Mouse (Mus musculus): ENCODE results near the gene Lhfpl4. TPM values are rescaled to one million over a fixed set of nuclear protein-coding genes. Genes with fewer than 3 reads are reported as not detected.

Gene Lhfpl4
- total RNA-seq, 2 experiments from 2014 or later = 81.1 to 83.1 TPM

DNA sequence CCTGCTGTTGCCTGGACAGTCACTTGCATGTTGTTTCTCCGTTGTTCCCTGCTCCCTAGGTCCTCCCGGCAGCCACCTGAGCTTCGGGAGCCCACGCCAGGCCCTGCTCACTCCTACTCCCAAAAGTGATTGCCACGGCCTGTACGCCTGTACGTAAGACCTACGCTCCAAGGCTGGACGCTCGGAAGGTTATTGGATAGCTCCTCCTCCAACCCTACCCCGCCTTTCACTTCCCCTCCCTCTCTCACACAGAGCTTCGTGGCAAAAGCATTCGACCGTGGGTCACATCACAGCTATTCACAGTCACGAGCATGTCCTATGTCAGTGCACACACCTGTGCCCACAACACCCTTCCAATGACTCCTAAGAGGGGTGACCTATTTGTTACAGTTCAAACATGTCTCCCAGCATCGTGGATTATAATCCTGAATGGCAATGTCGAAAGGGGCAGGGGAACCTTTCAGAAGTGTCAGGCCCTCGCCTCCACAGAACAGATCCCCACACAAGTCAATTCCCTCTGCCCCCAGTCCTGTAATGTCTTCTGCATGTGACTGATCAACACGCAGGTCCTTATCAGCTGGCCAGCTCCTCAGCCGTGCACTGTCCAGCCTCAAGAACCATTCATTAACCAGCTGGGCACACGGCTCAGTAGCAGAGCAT is 10.2 kb downstream of the Lhfpl4 start:
- TF ChIP-seq CTCF (IDR thresholded peaks at IDR 0.05) = no peak
- Histone ChIP-seq H3K27ac (no peak overlapping the region), H3K4me3 (no peak overlapping the region)
- DNase-seq (ENCODE audit: extremely low spot score in 1 of 2, low spot score in 2 of 2) = no peak
- intact Hi-C loops (cut with DNase I) = no loop called here

DNA sequence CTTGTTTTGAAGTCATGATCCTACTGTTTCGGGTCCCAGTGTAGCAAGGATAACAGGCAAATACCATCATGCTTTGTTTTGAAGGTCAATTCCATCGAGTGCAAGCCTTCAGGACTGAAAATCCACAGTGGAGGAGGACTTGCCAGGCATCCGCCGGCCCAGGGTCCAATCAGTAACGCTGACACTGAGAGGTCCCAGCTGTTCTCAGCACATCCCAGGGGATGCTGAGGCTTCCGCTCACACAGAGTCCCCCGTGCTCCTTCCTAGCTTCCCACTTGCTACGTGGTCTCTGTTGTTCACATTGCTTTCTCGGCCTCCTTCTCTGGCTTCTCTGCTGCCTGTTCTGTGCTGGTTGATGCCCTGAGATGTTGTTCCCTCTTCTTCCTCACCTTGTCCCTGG is 11.0 kb downstream of the Lhfpl4 start:
- intact Hi-C loops (cut with DNase I) = no loop called here
- no peak overlapping the region for H3K27ac ChIP-seq

DNA sequence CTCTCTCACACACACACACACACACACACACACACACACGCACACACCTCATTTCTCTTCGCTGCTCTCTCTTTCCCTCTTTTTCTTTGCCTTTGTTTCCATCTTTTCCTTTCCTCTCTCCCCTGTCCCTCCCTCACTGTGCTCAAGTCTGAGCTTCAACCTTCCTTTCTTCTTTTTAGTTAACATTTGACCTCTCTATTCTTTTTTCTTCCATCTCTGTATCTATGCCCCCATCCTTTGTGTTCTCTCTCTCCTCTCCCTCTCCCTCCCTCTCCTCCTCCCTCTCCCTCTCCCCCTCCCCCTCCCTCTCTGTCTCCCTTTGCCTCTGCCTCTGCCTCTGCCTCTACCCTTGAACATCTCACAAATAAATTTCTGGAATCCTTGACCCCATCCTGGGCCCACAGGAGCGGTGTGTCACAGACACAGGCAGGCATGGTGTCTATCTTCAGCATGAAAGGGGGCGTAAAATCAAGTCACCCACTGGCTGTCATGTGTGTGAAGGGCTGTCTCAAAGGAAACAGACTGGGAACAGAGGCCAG is 15.9 kb downstream of the Lhfpl4 start:
- no peak for TF ChIP-seq CTCF (IDR thresholded peaks at IDR 0.05)
- H3K4me3 ChIP-seq = no peak overlapping the region
- DNase-seq (ENCODE audit: extremely low spot score in 1 of 2, low spot score in 2 of 2) = no peak
- intact Hi-C loops (cut with DNase I) = no loop called here
- peak overlapping the region; percentile 67 for H3K27ac ChIP-seq

More for the DNA sequence above, 11.0 kb downstream of the Lhfpl4 start:
- DNase-seq (ENCODE audit: extremely low spot score in 1 of 2, low spot score in 2 of 2) = no peak
- no peak overlapping the region for H3K4me3 ChIP-seq
- no peak for TF ChIP-seq CTCF (IDR thresholded peaks at IDR 0.05)

DNA sequence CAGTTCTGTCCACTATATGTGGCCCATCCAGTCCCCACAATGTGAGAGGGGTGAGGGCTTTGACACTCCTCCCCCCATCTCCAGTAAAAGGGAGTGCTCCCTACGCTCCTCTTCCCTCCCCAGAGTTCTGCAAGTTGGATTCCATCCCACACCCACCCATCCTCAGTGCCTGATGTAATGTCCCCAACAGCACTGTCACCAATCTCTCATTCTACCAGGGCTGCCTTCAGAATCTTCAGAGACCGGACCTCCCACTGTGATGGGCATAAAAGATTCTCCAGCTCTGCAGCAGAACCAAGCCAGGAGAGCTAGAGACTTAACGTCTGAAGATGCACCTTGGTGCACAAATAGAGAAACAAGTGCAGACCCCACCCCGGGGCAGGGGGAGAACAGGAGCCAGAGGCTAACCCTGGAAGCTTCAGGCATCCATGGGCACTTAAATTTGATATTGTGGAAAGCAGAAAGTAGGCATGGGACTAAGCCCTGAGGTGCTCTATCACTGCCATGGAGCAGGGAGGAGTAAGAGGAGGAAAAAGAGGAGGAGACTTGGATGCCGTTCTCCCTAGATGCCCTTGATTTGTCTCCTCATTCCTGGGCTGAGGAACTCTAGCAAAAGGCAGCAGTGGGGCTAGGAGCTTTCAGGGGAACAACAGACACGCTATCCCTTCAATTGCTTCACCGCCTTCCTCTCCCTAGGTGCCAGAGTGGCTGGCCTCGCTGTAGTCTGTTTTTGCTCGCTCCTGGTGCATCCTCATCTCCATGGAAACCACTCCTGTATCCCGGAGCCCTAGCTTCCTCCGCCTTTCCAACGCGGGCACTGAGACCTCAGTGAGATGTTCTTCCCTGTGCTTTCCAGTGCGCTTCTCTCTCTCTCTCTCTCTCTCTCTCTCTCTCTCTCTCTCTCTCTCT is 16.6 kb downstream of the Lhfpl4 start:
- H3K4me3 ChIP-seq = no peak overlapping the region
- peak; percentile 60 to 67 for DNase-seq (ENCODE audit: extremely low spot score in 1 of 2, low spot score in 2 of 2)
- TF ChIP-seq CTCF (IDR thresholded peaks at IDR 0.05) = no peak
- peak overlapping the region; percentile 79 for H3K27ac ChIP-seq
- intact Hi-C loops (cut with DNase I) = no loop called here

DNA sequence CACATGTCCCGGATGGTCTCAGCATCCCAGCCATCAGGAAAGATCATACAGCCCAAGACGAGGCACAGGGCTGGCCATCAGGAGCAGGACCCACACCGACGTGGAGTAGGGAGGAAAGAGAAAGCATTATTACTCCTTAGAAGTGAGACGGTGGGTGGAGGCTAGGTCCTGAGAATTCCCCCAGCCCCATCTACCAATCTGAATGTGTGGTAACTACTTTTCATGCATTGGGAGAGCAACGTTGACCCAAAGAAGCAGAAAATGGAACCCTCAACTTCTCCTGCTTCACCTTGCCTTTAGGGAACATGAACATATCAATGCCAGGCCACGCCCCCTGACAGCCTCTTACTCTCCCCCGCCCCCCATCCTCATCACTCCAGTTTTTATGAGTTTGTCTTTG is 18.6 kb downstream of the Lhfpl4 start:
- no peak for DNase-seq (ENCODE audit: extremely low spot score in 1 of 2, low spot score in 2 of 2)
- no peak for TF ChIP-seq CTCF (IDR thresholded peaks at IDR 0.05)
- intact Hi-C loops (cut with DNase I) = no loop called here
- Histone ChIP-seq H3K4me3 (no peak overlapping the region), H3K27ac (no peak overlapping the region)

DNA sequence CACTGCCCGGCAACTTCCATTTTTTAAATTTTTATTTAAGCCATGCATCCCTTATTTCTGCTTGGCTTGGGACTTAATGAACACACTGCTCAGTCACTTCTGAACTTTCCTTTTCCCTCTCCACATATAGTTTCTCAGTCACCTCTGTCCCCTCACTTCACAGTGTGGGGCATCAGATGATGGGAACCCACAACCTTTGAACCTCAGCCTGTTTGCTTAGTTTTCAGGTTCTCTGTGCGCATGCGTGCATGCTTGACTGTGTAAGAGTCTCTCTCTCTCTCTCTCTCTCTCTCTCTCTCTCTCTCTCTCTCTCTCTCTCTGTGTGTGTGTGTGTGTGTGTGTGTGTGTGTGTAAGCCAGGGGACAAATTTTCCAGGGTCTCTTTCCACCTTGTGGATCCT is 19.7 kb downstream of the Lhfpl4 start:
- DNase-seq (ENCODE audit: extremely low spot score in 1 of 2, low spot score in 2 of 2) = no peak
- no peak overlapping the region for H3K27ac ChIP-seq
- intact Hi-C loops (cut with DNase I) = no loop called here
- TF ChIP-seq CTCF (IDR thresholded peaks at IDR 0.05) = no peak
- H3K4me3 ChIP-seq = no peak overlapping the region

DNA sequence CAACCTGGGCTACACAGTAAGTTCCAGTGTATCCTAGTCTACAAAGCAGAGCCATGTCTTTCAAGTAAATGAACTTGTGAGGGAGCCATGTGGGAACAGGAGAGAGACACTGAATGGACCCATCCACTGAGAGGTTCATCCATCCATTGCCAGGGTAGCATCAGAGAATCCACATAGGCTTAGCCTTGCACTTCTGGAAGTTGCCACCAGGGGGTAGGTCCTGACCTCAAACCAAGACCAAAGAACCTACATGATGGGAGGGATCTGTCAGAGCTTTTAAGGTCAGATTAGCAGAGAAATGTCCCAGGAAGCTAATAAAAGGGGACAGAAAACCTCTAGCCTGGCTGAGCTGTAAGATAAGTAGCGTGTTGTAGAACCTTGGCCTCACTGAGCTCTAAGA is 22.6 kb downstream of the Lhfpl4 start:
- TF ChIP-seq CTCF (IDR thresholded peaks at IDR 0.05) = peak; percentile 82
- intact Hi-C loops (cut with DNase I) = loop anchor here (5.0 kb wide), 1 partner anchor 130 kb away; no protein-coding TSS in a partner anchor
- peak in 1 of 2 experiments; percentile 52 for DNase-seq (ENCODE audit: extremely low spot score in 1 of 2, low spot score in 2 of 2)

DNA sequence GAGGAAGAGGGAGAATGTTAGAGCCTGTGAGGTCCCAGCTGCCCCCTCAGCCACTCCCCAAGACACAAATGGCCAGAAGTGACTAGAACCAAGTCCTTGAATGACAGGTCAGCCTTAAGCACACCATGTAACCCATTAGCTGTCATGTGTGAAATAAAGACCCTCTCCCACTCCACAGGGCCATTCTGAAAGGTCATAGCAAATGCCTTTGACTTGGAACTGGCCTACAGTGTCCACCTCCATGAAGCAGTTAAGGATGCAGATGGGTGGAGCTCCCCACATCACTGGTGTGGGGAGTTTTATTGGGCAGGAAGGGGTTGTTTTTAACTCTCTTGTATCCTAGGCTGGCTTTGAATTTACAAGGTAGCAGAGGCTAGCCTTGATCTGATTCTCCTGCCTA is 23.2 kb downstream of the Lhfpl4 start:
- TF ChIP-seq CTCF (IDR thresholded peaks at IDR 0.05) = no peak
- intact Hi-C loops (cut with DNase I) = loop anchor here (5.0 kb wide), 1 partner anchor 130 kb away; no protein-coding TSS in a partner anchor

More for the DNA sequence above, 22.6 kb downstream of the Lhfpl4 start:
- no peak overlapping the region for H3K27ac ChIP-seq
- no peak overlapping the region for H3K4me3 ChIP-seq

DNA sequence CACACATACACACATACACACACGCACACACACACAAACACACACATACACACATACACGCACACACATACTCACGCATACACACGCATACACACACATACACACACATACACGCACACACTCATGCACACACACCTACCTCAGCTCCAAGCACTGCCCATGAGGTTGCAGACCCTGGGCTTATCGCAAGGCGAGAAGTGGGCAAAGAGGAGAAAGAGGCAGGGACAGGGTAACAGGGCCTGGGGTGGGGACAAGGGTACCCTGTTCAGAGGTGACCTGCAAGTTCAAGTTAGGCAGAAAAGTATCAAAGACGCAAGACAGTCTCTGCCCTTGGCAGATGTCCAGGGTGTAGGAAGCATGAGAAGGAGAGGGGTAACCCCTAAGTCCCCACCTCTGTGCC is 24.5 kb downstream of the Lhfpl4 start:
- no peak overlapping the region for H3K27ac ChIP-seq
- intact Hi-C loops (cut with DNase I) = loop anchor here (5.0 kb wide), 1 partner anchor 132 kb away; no protein-coding TSS in a partner anchor

More for the DNA sequence above, 23.2 kb downstream of the Lhfpl4 start:
- Histone ChIP-seq H3K27ac (no peak overlapping the region), H3K4me3 (no peak overlapping the region)
- no peak for DNase-seq (ENCODE audit: extremely low spot score in 1 of 2, low spot score in 2 of 2)

DNA sequence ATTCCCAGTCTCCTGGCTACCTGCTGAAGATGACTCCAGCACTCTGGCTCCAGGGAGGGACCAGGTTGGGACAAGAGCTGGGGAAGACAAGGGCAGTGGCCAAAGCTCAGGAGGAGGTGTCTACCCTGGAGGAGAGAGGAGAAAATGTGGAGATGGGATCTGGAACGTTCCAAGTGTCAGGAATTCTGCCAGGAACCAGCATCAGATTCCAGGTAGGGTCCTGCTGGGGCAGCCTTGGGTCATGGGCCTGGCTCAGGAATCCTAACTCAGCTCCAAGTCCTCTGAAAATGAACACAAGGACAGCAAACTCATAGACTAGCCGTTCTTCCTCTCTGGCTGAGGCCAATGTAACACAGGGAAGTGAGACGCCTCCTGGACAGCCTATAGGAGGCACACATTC is 25.3 kb downstream of the Lhfpl4 start:
- H3K27ac ChIP-seq = no peak overlapping the region
- intact Hi-C loops (cut with DNase I) = loop anchor here (5.0 kb wide), 1 partner anchor 132 kb away; no protein-coding TSS in a partner anchor
- no peak overlapping the region for H3K4me3 ChIP-seq
- no peak for DNase-seq (ENCODE audit: extremely low spot score in 1 of 2, low spot score in 2 of 2)
- TF ChIP-seq CTCF (IDR thresholded peaks at IDR 0.05) = no peak

More for the DNA sequence above, 24.5 kb downstream of the Lhfpl4 start:
- TF ChIP-seq CTCF (IDR thresholded peaks at IDR 0.05) = no peak
- DNase-seq (ENCODE audit: extremely low spot score in 1 of 2, low spot score in 2 of 2) = no peak
- no peak overlapping the region for H3K4me3 ChIP-seq

DNA sequence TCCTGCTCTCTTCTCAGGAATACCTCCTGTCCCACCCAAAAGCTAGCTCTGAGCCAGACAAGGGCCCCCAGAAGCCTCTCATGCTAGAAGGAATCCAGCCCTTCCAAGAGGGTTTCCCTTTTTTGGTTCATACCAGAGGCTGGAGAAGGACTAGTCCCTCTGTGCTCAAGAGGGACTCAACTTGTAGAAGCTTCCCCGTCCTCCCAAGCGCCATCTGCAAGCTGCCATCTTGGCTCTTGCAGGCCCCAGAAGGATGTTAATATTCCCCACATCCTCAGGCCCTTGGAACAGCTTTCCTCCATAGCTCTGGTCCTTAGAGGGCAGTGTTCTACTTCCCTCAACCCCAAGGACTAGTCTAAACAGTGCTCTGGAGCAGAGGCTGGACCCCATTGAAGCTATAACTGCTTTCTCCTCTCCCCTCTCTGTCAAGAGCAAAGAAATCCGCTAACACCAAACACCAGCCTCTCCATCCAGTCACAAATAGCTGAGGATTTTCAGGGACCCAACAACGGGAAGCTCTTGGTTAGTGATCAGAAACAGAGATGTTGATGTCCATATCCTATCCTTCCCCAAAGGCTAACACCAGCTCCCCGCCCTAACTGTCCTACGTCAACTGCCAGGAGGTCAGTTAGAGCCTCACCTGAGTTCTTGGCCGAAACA is 26.7 kb downstream of the Lhfpl4 start:
- DNase-seq (ENCODE audit: extremely low spot score in 1 of 2, low spot score in 2 of 2) = no peak
- intact Hi-C loops (cut with DNase I) = no loop called here
- Histone ChIP-seq H3K4me3 (no peak overlapping the region), H3K27ac (no peak overlapping the region)
- no peak for TF ChIP-seq CTCF (IDR thresholded peaks at IDR 0.05)
